Mouse (Mus musculus): Measurements from ENCODE around the gene Pnp2. TPM values are rescaled to one million over a fixed set of nuclear protein-coding genes. Genes with fewer than 3 reads are reported as not detected.
"Not testable (repeated sequence)": the region's sequence is repeated elsewhere in the genome, so short reads cannot be mapped to it uniquely, and the experiment has no call there.

Gene Pnp2
- total and polyA plus RNA-seq, 2 experiments from 2014 or later = 1.00 to 1.6 TPM

- not testable (repeated sequence) for DNase-seq; ATAC-seq; H3K9me3 ChIP-seq (ENCODE audit: low read length); H3K4me1 ChIP-seq (ENCODE audit: insufficient read depth); H3K27me3 ChIP-seq (ENCODE audit: insufficient read depth, low read length); H3K4me3 ChIP-seq (ENCODE audit: low read depth, low read length); H3K27ac ChIP-seq (ENCODE audit: low read depth, low read length); H3K36me3 ChIP-seq (ENCODE audit: insufficient read depth); H3K4me2 ChIP-seq (ENCODE audit: low read depth); H3K9ac ChIP-seq
- 88% methylated on average over 5 of the region's 5 CpGs for WGBS
Measured at GRCm38 (mm10) chr14:50958289-50958995, 2.6 kb downstream of the Pnp2 start.

GRCm38 (mm10) chr14:50968216-50968980 lies 12.6 kb downstream of the Pnp2 start:
- Histone ChIP-seq H3K36me3 (ENCODE audit: insufficient read depth) (no peaks in the 10 kb centered on the region), H3K9me3 (ENCODE audit: low read length) (no peaks in the 10 kb centered on the region), H3K27me3 (ENCODE audit: insufficient read depth, low read length) (no peaks in the 10 kb centered on the region), H3K4me2 (ENCODE audit: low read depth) (no peak overlapping the region), H3K4me3 (ENCODE audit: low read depth, low read length) (no peak overlapping the region), H3K9ac (no peak overlapping the region), H3K4me1 (ENCODE audit: insufficient read depth) (peaks cover 8% of the 10 kb centered on the region; the same call in 1 of the 2 replicates), H3K27ac (ENCODE audit: low read depth, low read length) (no peak overlapping the region)
- ATAC-seq (no peak), DNase-seq (no peak)
- TF ChIP-seq CTCF (IDR thresholded peaks at IDR 0.05; ENCODE audit: low read depth) = no peak
- 77% methylated on average over 5 of the region's 5 CpGs for WGBS

DNA sequence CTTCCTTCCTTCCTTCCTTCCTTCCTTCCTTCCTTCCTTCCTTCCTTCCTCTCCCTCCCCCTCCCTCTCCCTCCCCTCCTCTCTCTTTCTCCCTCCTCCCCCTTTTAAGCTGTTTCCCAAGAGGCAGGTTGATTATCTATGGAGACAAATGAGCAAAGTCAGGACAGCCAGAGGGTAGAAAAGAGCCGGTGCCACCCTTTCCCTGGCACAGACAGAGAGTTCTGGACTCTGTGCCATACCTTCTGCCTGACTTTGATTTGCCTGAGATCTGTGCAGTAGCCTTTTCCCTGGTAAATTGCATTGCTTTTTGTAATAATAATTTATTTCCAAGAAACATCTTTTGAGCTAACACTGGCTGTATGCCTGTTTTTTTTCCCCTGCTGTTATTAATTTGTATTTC lies 13.2 kb downstream of the Pnp2 start:
- no peaks in the 10 kb centered on the region for H3K36me3 ChIP-seq (ENCODE audit: insufficient read depth)
- no peak overlapping the region for H3K4me3 ChIP-seq (ENCODE audit: low read depth, low read length)
- 0 out of 2 replicates have a peak overlapping the region, but pooled peaks have one; percentile 15 for H3K4me2 ChIP-seq (ENCODE audit: low read depth)
- no peaks in the 10 kb centered on the region for H3K9me3 ChIP-seq (ENCODE audit: low read length)
- H3K27ac ChIP-seq (ENCODE audit: low read depth, low read length) = no peak overlapping the region
- no peak overlapping the region for H3K9ac ChIP-seq
- peak; percentile 62 for ATAC-seq
- no peak for TF ChIP-seq CTCF (IDR thresholded peaks at IDR 0.05; ENCODE audit: low read depth)
- peaks cover 8% of the 10 kb centered on the region; the same call in 1 of the 2 replicates for H3K4me1 ChIP-seq (ENCODE audit: insufficient read depth)
- no peaks in the 10 kb centered on the region for H3K27me3 ChIP-seq (ENCODE audit: insufficient read depth, low read length)
- DNase-seq = no peak
- WGBS = 0% methylated on average over 1 of the region's 1 CpGs

GRCm38 (mm10) chr14:50969558-50970544 lies 14.1 kb downstream of the Pnp2 start:
- 8% methylated on average over 12 of the region's 12 CpGs for WGBS
- no peaks in the 10 kb centered on the region for H3K36me3 ChIP-seq (ENCODE audit: insufficient read depth)
- H3K27me3 ChIP-seq (ENCODE audit: insufficient read depth, low read length) = no peaks in the 10 kb centered on the region
- H3K9ac ChIP-seq = no peak overlapping the region
- H3K9me3 ChIP-seq (ENCODE audit: low read length) = no peaks in the 10 kb centered on the region
- DNase-seq = peak; percentile 60
- no peak for TF ChIP-seq CTCF (IDR thresholded peaks at IDR 0.05; ENCODE audit: low read depth)
- H3K4me2 ChIP-seq (ENCODE audit: low read depth) = peak overlapping the region; percentile 15; the same call in 1 of the 2 replicates
- ATAC-seq = peak; percentile 78
- H3K27ac ChIP-seq (ENCODE audit: low read depth, low read length) = peak overlapping the region; percentile 71
- H3K4me1 ChIP-seq (ENCODE audit: insufficient read depth) = peaks cover 8% of the 10 kb centered on the region; the same call in 1 of the 2 replicates
- H3K4me3 ChIP-seq (ENCODE audit: low read depth, low read length) = no peak overlapping the region

GRCm38 (mm10) chr14:50970822-50971221 lies 15.0 kb downstream of the Pnp2 start:
- no peak for ATAC-seq

GRCm38 (mm10) chr14:50973054-50973453 lies 17.3 kb downstream of the Pnp2 start:
- not testable (repeated sequence) for H3K4me2 ChIP-seq (ENCODE audit: low read depth); DNase-seq; H3K27me3 ChIP-seq (ENCODE audit: insufficient read depth, low read length); H3K27ac ChIP-seq (ENCODE audit: low read depth, low read length); H3K4me1 ChIP-seq (ENCODE audit: insufficient read depth); H3K4me3 ChIP-seq (ENCODE audit: low read depth, low read length); ATAC-seq; H3K9ac ChIP-seq; H3K9me3 ChIP-seq (ENCODE audit: low read length); H3K36me3 ChIP-seq (ENCODE audit: insufficient read depth)
- 83% methylated on average over 5 of the region's 5 CpGs for WGBS

More at GRCm38 (mm10) chr14:50970822-50971221, 15.0 kb downstream of the Pnp2 start:
- WGBS = 61% methylated on average over 1 of the region's 1 CpGs
- peaks cover 8% of the 10 kb centered on the region; the same call in 1 of the 2 replicates for H3K4me1 ChIP-seq (ENCODE audit: insufficient read depth)
- no peak for DNase-seq
- TF ChIP-seq CTCF (IDR thresholded peaks at IDR 0.05; ENCODE audit: low read depth) = no peak
- H3K9ac ChIP-seq = no peak overlapping the region
- H3K27ac ChIP-seq (ENCODE audit: low read depth, low read length) = no peak overlapping the region
- no peak overlapping the region for H3K4me3 ChIP-seq (ENCODE audit: low read depth, low read length)
- no peaks in the 10 kb centered on the region for H3K27me3 ChIP-seq (ENCODE audit: insufficient read depth, low read length)
- no peak overlapping the region for H3K4me2 ChIP-seq (ENCODE audit: low read depth)
- no peaks in the 10 kb centered on the region for H3K9me3 ChIP-seq (ENCODE audit: low read length)
- no peaks in the 10 kb centered on the region for H3K36me3 ChIP-seq (ENCODE audit: insufficient read depth)

Data from forebrain, postnatal 0 days (tissue).